Mouse (Mus musculus) small intestine, adult 2 months (tissue): ENCODE data around the gene Rps6ka5.

ENCODE experiments used
- CTCF ChIP-seq: fragments of 200-500 bp; IDR thresholded peaks from 2 replicates; pipeline ENCODE4 v1.5.1; 2012; ENCODE audit warnings: low read depth, mild to moderate bottlenecking, control low read depth, inconsistent platforms, low read length, moderate library complexity, mixed read lengths; ENCODE audit not compliant: insufficient replicate concordance, insufficient read length; ENCODE audit errors: extremely low read depth
- POLR2A ChIP-seq: fragments of 200-500 bp; IDR thresholded peaks from 2 replicates; pipeline ENCODE4 v1.6.1; 2012; ENCODE audit warnings: low read depth, mild to moderate bottlenecking, control low read depth, inconsistent platforms, low read length, moderate library complexity

DNA sequence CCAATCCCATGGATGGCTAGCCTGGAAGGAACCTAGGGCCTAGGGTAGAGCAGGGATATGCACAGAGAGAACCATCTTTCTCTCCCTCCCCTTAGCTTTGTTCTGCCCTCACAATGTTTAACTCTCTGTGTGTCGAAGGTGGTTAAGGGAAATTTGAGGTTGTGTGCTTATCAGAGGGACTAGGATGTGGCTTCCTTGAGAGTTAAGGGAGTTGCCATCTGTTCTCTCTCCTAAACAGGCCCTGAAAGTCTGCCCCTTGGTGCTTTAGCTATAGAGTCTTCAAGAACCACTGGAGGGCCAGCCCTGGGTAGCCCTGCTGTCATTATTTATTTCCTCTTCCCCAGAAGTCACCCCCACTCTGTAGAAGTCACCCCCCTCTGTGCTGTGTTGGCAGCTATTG, 26.2 kb upstream of the Rps6ka5 start:
- TF ChIP-seq CTCF (no peak), POLR2A (no peak)
